Mouse (Mus musculus): ENCODE measurements at regions not wholly inside any gene's neighbourhood (a gene's known extent, or its start where the extent isn't known, plus 50 kb on each side); places are given as distances from the start of the nearest gene placed in this dataset.

DNA sequence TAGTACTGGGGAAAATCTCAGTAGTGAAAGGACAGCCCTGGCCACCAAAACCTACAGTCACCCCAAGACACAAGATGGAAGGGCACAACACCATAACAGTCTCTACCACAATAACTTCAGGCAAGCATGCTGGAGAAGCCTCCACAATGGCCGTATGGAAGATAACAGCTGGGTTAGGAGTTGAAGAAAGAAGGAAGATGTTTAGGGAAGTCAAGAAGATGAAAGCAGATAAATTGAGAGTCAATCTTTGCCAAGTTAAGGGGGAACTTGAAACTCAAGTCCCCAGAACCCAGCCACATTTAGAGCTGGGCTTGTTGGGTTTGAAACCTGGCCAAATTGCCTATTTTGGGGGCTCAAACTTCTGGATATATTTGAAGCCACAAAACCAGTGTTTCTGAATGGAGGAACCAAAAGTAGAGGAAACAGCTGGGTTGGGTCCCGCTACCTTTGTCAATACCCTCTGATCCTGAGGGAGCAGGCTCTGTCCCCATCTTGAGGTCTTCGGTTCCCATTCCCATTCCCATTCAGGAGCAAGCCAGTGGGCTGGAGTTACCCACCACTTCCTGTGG, 147.8 kb downstream of the Cdc5l start:
- DNase-seq = no peak

DNA sequence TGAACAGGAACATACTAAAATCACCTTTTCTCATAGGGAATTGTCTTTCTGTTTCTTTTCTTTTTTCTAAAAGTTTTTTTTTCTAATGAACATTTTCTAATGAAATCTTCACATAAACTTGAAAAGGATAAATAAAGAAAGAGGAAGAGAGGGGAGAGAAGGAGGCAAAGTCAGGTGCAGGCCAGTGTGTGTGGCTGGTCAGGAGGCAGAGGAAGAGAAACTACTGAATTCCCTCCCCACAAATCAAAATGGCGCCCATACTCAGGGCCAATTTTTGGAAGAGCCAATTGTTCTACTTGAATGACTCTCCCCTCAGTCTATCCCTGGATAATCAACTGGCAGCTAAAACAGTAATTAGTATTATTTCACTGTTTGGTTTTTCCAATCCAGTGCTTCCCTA, 152.0 kb downstream of the Cdc5l start:
- DNase-seq = no peak

DNA sequence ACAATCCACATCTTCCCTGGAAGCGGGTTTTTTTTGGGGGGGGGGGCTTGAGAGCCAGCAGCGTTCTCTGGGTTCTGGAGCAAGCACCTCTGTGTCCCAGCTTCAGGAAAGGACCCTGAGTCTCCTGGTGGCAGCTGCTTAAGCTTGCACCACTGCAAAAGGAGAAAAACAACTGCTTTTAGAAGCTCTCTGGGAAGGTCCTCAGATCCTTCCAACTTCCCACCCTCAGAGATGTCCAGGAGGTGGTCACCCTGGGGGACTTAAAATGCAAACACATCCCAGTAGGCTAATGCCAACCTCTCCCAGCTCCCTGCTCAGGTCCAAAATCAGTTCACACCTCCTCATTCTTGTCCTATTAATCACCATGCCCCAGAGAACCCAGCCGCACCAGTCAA, 153.7 kb downstream of the Cdc5l start:
- no peak for DNase-seq

DNA sequence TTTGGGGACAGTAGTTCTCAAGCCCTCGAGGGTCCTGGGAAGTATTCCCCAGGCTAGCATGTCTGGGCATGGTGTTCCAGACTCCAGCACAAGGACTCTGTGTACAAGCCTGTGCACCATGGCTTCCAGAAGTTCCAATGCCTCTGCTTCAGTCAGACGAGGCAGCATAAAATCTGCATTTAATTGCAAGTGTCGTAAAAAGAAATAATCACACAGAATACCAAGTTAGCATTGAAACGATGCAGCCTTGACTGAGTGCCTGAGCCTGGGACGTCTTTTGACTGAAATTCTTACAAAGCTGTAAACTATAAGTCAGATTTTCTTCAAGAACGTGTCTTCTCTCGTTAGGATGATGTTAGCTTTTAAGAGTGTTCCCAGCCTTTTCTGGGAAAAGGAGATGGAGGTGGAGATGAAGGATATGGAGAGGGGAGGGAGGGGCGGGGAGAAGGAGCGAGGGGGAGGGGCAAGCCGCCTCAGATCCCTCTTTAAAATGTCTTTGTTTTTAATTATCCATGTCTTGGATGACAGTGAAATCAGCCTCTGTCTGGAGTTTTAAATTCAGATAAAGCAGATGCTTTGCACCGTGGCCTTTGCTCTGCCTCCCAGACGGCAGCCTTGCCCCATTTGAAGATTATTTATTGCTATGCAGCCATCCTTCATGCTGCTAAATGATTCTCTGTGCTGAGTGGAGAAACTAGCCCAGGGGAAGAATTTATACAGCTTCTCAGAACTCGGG, 154.3 kb downstream of the Cdc5l start:
- no peak for DNase-seq

DNA sequence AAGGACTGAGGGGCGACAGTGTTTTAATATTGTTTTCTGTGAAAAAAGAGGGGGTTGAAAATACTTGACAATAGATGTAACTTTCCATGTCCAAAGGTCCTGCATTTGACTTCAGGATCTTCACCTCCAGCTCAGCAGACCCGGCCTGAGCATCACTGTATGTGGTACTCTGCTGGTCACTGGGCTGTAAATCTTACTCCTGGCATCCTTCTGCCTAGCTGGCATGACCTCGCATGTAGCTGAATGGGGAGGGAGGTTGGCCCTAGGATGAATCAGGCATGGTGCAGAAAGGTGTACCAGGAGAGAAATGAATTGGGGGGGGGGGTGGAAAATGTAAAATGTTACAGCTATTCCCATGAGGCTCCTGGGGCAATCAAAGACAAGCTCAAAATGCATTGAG, 156.0 kb downstream of the Cdc5l start:
- no peak for DNase-seq

DNA sequence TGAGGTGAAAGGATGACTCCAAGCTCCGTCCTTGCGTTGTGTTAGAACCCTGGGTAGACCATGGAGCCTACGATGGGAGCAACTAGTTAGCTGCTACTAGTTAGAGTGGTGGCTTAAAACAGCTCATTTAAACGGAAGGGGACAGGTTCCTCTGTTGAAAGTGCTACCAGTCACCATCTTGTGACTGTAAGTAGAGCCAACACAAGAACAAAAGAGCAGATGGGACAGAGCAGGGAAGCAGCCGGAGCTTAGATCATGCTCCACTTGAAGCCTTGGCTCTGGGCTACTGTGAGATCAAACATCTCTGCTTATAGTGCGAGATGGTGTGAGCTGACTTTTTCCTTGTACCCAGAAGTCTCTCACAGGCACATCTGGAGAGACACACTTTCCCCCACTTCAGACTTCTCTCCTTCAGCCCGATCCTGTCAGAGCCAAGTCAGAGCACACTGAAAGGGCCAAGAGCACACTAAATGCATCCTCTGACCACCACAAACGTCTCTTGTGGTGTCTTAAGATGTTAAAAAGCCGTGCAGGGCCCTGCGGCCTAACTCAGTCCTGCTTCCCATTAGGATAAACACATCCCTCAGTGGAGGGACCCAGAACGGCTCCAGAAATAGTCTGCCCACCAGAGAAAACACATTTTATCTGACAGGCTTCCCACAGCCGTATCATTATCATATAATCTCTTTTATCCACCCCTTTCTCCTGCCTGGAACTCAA, 156.7 kb downstream of the Cdc5l start:
- no peak for DNase-seq

DNA sequence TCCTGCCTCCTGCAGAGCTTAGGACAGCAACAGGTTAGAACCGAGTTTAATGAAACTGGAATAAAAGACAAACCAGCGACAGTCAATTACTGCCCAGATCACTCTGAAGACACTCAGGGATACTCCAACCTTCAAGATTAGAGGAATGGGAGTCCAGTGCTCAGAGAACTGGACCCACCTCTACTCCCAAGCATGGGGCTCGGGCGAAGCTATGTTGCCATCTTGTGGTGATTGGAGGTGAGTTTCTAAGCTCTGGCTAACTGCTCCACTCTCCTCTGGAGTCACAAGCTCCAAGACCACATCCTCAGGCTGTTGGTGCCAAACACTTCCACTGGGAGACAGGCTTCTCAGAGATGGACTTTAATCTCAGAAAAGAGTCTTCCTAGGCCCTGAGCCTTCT, 158.6 kb downstream of the Cdc5l start:
- no peak for DNase-seq

DNA sequence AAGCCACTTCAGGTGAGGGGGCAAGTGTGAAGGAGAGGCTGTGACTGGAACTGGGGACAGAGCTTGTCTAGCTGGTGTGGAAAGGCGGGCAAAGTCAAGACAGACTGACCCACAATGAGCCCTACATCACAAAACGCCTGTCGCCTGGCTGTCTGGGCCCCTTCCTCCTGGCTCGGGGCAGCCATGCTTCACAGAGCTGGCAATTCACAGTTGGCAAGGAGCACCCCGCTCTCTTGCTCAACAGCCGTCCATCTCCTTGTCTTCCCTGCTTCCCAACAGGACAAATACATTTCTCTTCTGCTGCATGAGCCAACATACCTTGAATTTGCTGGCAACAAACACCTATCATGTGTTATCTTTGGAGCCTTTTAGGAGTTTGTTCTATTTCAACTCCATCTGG, 166.8 kb downstream of the Cdc5l start:
- no peak for DNase-seq

DNA sequence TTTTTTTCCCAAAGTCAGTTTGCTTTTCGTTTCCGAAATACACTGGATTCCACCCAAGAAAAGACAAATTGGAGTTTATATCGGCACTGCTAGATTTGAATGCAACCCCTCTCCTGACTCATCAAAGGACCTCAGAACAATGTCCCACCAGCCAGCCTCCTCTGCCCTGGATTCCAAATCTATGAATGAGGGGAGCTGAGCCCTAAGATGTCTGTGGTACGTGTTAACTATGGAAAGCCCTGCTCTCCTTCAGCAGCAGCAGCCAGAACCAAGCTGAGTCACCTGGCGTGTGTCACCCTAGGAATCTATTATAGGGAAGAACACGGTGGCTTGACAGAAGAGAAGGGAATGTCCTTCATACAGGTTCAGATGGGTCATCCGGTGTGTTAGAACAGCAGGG, 167.9 kb downstream of the Cdc5l start:
- no peak for DNase-seq

DNA sequence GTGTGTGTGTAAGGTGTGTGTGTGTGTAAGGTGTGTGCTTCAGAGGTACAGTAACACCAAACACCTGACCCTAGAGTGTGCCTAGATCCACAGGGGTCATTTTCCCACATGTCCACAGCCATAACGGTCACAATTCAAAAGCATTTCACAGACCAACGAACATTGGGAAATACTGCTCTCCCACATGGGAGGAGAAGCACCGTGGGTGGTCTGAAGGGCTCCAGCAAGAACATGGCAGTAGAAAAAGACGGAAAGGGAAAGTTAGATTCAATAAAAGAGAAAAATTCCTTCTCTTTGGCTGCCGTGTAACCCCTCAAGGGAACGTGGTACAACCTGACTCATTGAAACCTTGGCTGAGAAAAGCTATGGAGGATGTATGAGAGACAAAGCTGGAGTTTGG, 169.1 kb downstream of the Cdc5l start:
- DNase-seq = no peak

DNA sequence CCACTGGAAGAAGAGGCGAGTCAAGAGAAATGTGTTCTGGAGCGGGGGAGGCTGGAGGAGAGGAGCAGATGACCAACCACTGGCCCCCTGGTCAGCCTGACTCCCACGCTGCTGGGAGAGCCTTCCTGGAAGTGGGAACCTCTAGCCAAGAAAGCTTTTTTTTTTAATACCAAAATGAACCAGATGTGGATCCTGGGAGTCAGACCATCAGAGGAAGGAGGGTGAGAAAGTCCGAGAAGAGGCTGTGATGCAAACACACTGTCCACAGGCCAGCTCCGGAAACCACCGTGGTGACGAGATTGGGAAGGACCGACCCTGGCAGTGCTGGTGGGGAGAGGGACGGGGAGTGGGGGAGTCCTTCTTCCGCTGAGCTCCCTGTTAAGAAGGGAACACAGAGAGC, 173.1 kb downstream of the Cdc5l start:
- peak; percentile 94 for DNase-seq

DNA sequence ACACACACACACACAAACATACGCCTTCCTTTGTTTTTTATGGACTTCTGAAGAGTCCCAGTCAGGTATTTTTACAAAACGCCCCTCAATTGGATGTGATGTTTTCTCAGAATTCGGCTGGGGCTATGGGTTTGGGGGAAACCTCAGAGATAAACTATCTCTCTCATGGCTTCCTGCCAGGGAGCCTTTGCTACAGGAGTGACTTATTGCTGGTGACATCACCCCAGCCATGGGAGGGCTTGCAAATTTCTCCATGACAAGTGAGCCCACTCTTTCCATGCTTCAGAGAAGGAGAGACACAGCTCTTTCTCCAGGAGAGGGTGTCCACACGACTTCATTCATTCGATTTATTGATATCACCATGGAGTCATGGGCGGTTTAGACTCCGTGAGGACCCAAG, 175.5 kb downstream of the Cdc5l start:
- DNase-seq = no peak

DNA sequence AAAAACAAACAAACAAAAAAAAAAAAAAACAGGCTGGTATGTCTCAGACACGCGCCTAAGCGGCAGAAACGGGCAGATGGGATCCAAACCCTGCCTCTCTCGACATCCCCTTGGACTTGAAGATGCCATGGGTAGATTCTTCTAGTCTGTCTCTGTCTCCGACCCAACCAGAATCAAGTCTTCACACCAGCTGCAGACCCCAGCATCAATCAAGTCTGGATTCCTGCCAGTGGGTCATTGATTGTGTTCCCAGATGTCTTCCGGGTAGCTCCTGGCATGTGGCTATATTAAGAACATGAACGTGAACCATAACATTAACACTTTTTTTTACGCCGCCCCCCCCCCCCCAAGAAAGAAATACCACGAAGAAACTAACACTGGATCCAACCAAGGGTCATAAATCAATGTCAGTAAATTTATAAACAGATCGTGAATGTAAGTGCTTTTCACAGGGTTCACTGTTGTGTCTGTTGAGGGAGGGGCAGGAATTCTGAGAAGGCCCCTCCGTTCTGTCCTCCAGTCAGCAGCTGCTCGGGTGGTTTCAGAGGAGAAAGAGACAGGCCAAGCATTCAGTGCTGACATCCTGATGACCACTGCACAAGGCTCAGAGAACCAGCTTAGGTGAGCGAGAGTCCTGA, 180.8 kb downstream of the Cdc5l start:
- DNase-seq = no peak

DNA sequence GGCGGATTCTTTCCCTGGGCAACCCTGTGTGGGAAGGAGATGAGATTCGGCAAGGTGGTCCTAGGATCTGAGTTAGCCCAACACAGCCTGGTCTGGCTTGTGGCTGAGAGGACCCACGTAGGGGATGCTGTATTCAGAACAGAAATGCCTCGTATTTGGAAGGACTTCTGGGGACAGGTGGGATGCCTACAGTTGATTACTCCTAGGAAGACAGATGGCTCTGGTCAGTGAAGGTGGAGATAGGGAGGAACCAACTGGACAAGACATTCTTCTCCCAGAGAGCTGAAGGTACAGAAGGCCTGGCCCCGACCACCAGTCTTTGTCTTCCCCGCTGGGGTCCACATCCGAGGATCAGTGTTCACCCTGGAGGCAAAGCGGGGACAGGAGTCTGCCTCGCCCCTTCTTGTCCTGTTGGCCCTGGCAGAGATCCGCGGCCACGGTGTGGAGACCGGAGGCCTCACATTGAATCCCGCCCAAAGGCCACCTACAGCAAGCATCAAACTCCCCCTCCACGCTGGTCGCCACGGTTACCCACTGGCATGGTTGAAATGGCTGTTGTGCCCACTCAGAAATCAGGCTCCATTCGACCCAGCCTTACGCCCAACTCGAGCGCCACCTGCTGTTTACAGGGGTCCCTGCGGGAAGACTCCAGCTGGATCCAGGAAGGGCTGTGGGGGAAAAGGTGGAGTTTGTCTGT, 182.4 kb downstream of the Cdc5l start:
- peak; percentile 88 for DNase-seq

DNA sequence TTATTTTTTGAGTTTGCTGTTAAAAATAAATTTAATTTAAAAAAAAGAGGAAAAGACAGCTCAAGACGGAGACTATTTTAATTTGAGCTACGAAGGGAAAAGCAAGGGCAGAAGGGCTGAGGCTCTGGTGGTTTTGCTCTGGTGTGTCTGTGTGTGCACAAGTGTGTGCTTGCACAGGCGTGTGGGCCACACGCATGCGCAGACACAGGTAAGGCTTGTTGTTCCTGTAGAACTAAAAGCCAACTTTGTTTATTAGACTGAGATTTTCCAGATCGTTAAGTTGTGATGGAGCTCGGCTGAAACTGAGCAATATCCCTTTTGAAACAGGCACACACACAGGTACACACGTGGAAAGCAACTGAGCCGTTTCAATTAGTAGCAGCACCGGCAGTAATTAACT, 183.1 kb downstream of the Cdc5l start:
- no peak for DNase-seq

DNA sequence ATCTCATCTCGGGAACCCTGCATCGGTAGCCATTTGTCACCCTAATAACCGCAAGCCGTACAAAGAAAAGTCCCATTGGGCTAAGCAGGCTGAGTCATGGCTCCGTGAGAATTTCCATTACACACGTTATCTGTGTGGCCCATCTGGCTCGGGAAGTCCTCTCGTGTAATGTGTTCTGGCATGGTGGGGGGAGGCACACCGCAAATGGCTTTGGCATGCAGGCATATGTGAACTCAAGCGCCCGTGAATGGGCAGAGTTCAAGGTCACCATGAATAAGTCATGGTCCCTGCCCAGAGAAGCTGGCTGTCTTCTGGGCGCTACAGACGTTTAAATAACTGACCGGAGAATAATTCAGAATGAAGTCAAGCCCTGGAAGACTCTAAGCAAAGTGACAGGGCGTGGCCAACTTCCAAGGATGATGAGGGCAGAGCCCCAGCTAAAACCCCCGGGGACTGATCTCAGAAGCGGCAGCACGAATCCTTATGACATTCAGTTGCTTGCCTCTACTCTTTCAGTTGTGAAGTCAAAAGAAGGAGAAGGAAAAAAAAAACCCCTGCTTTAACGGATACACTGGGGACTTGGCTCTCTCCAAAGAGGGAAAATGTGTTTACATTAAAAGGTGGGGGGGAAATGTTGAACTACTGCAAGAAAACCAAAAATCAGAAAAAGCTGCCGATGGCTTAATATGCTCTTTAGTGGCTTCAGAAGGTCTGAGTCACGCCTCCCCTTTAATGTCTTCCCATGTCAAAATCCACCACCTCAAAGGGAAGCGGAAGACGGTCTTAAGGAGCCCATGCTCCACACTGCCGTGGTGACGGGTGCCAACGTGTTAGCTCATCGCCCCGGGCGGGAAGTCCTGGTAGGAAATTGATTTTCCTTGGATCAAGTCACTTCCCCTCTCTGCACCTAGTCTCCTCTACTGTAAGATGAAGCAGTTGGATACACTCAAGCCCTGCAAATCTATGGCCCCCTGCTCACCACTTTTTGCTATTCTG, 186.1 kb downstream of the Cdc5l start:
- DNase-seq = peak; percentile 93

DNA sequence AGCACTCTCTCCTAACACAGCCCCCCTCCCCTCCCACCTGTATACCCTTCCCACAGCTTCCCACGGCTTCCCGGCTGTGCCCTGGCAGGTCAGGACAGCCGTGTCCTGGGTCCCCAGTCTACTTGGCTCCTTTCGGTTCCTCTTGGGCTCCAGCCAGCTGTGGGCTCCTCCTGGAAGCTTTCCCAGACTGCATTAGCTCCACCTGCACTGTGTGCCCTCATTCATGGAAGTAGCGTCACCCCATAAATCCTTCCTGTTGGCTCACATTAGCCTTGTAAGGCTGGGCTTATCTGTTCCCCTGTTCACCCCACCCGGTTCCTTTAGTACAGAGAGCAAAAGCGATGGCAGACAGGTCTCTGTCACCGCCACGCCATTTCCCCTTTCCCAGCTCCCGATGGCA, 188.7 kb downstream of the Cdc5l start:
- DNase-seq = no peak

DNA sequence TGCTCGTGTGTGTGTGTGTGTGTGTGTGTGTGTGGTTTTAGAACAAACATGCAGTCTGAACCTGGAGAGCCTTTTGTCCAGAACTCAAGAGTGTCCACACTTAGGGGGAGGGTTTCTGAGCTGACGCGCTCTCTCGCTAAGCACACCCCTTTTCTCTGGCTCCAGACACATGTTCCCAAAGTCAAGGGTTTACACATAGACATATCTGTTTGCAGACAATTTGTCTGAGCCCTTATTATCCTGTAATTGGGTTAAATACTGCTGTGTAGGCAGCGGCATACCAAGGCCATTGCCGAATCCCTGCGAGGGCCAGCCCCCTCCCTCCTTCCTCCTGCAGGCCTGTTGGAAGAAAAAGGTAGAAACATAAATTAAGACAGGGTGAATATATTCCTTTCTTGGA, 190.4 kb downstream of the Cdc5l start:
- DNase-seq = no peak

DNA sequence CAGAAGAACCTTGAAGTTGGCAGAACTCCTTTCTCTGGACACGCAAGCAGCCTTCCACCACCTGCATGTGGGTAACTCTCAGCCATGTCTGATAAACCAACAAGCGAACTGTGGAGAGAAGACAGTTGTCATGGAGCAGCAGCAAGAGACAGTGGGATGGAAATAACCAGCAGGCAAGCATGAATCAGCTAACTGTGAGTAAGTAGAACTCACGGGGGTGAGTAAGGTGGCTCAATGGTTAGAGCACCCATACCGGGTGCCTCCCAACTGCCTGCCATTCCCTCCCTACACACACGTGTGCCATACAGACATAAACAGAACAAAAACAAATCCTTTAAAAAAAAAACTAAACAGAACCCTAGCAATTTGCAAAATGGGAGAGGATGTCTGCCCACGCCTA, 191.5 kb downstream of the Cdc5l start:
- DNase-seq = no peak

DNA sequence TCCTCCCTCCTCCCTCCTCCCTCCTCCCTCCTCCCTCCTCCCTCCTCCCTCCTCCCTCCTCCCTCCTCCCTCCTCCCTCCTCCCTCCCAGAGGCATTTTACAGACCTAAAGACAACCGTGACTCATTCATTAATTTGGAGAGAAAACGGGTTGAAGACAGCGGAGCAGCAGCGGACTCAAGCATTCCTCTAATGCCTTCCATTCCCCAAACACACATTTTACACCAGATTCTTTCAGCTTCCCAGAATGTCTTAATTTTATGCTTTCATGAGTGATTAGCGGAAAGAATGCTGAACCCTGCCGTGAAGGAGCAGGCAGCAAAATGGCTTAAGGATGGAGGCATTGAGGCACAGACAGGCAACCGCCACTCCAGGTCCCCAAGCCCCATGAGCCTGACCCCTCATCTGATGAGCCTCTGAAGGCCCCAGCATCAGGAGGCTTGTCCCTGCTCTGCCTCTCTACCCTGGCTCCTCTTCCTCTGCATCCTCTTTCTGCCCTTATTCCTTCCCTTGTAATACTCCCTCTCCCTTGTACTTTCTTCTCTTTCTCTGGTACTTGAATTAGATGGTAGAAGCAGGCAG, 192.5 kb downstream of the Cdc5l start:
- no peak for DNase-seq

DNA sequence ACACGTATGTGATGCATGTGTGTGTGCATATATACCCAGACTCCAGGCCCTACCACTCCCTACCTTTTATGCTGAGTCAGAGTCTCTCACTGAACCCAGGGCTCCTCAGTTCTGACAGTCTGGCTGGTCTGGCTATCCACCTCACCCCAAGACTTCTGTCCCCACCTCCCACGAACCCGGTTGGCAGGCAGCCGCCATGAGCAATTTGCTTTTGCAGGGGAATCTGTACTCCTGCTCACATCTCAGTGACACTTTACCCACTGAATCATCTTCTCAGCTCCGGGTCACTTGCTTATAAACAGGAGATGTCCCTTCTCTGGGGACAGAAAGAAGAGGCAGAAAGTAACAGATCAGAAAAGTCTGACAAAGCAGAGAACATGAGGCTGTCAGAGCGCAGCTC, 193.0 kb downstream of the Cdc5l start:
- DNase-seq = no peak

DNA sequence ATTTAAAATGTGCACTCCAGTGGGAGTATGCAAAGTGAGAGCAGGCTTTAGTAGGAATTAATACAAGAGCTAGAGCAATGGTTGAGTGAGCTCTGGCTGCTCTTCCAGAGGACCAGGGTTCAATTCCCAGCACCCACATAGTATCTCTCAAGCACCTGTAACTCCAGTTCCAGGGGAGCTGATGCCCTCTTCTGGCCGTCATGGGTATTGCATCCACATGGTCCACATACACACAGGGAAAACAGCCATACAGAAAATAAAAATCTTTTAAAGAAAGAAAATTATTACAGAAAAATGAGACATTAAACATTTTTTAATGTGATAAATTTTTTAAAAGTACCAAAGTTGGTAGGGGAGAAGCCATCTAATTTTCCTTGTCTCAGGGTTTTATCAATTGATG, 196.3 kb downstream of the Cdc5l start:
- DNase-seq = no peak
